Mouse (Mus musculus) heart, embryonic 13.5 days (tissue): ENCODE results near the gene Dcp1b. TPM values are rescaled to one million over a fixed set of nuclear protein-coding genes. Genes with fewer than 3 reads are reported as not detected.

Experiments used
- ATAC-seq: fragments of 200-750 bp; cut with Nextera tagmentation; 2 replicates; pipeline ENCODE4 v1.8.0; 2017; ENCODE audit warnings: moderate TSS enrichment; ENCODE audit not compliant: insufficient number of reproducible peaks, low FRiP score, low TSS enrichment; ENCODE audit errors: extremely low read depth
- H3K27ac ChIP-seq: fragments of 300-500 bp; sonication (generic); replicated peaks from 2 replicates; pipeline ENCODE4 v1.5.1; 2015; ENCODE audit warnings: moderate library complexity, mild to moderate bottlenecking, inconsistent platforms
- H3K27me3 ChIP-seq: fragments of 300-500 bp; sonication (generic); replicated peaks from 2 replicates; pipeline ENCODE4 v1.6.1; 2015; ENCODE audit warnings: mild to moderate bottlenecking, inconsistent platforms
- H3K36me3 ChIP-seq: fragments of 300-500 bp; sonication (generic); 2 replicates; pipeline ENCODE4 v1.6.1; 2015; ENCODE audit warnings: mild to moderate bottlenecking, inconsistent platforms
- H3K4me1 ChIP-seq: fragments of 300-500 bp; sonication (generic); 2 replicates; pipeline ENCODE4 v1.6.1; 2015; ENCODE audit warnings: inconsistent platforms
- H3K4me2 ChIP-seq: fragments of 300-500 bp; sonication (generic); 2 replicates; pipeline ENCODE4 v1.6.1; 2015; ENCODE audit warnings: inconsistent platforms, mild to moderate bottlenecking, moderate library complexity
- H3K4me3 ChIP-seq: fragments of 300-500 bp; sonication (generic); 2 replicates; pipeline ENCODE4 v1.5.1; 2015; ENCODE audit warnings: moderate library complexity, mild to moderate bottlenecking, inconsistent platforms
- H3K9ac ChIP-seq: fragments of 300-500 bp; sonication (generic); 2 replicates; pipeline ENCODE4 v1.6.1; 2015; ENCODE audit warnings: inconsistent platforms, mild to moderate bottlenecking, moderate library complexity
- H3K9me3 ChIP-seq: fragments of 300-500 bp; sonication (generic); 2 replicates; pipeline ENCODE4 v1.6.1; 2016; ENCODE audit warnings: inconsistent platforms
- WGBS: fragments of 180-500 bp; shearing (Covaris S2); methylation state at CpG from one replicate; pipeline ENCODE4 v1.1.7; 2015; ENCODE audit warnings: mixed read lengths; 5-methylcytosine and 5-hydroxymethylcytosine counted together
- polyA plus RNA-seq: library from polyadenylated mRNA; unstranded; fragments of >200 nt; fragmentation: Nextera tagmentation; extraction: Ambion mirVana; gene quantifications from 2 replicates; pipeline ENCODE4 v1.2.1, GENCODE M21; 2015

Dcp1b gene
- polyA plus RNA-seq, 1 experiment from 2014 or later, result 6.0 TPM

GRCm38 (mm10) chr6:119251704-119252103, 76.7 kb downstream of the Dcp1b start:
- H3K9ac ChIP-seq, result no peak overlapping the region
- H3K4me2 ChIP-seq, result no peak overlapping the region
- H3K36me3 ChIP-seq, result no peaks in the 10 kb centered on the region
- no peaks in the 10 kb centered on the region for H3K4me1 ChIP-seq
- 72% methylated on average over 4 of the region's 4 CpGs for WGBS
- ATAC-seq, result no peak
- H3K27ac ChIP-seq, result no peak overlapping the region
- H3K4me3 ChIP-seq, result no peak overlapping the region
- H3K9me3 ChIP-seq, result no peaks in the 10 kb centered on the region
- H3K27me3 ChIP-seq, result no peaks in the 10 kb centered on the region

Other genes starting within 250 kb of the Dcp1b start
- gene Cacna1c, start 21.2 kb downstream of the Dcp1b start, polyA plus RNA-seq, result 41.8 and 43.3 TPM in 2 replicates
- not detected in 2 replicates for gene Cacna2d4, start 61.3 kb downstream of the Dcp1b start, polyA plus RNA-seq
- 0.13 and 0.17 TPM in 2 replicates for gene Lrtm2, start 155.5 kb downstream of the Dcp1b start, polyA plus RNA-seq
- 25.2 and 33.6 TPM in 2 replicates for gene Adipor2, start 242.5 kb downstream of the Dcp1b start, polyA plus RNA-seq